Mouse (Mus musculus) testis, adult 2 months (tissue): Measurements from ENCODE around the gene Sfxn1.

Experiments used
- CTCF ChIP-seq: fragments of 200-500 bp; IDR thresholded peaks from 2 replicates; pipeline ENCODE4 v1.5.1; 2012; ENCODE audit warnings: low read depth, mild to moderate bottlenecking, inconsistent platforms, low read length, moderate library complexity; ENCODE audit not compliant: control insufficient read depth, insufficient read depth, insufficient replicate concordance
- POLR2A ChIP-seq: fragments of 200-500 bp; IDR thresholded peaks from 2 replicates; pipeline ENCODE4 v1.6.1; 2012; ENCODE audit warnings: low read depth, mild to moderate bottlenecking, inconsistent platforms, low read length, moderate library complexity; ENCODE audit not compliant: control insufficient read depth

DNA sequence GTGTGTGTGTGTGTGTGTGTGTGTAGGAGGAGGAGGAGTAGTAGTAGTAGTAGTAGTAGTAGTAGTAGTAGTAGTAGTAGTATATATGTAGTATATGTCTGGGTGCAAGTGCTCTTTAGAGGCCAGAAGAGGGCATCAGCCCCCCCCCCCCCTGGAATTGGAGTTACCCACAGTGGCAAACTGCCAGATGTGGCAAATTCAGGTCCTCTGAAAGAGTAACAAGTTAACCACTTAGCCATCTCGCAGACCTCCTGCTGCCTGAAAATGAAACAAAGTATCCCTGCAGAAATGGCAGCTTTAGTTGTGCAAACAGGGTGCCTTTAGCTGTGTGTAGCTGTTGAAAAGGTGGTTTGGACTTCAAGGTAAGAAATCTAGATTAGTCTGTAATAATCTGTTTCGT is 1.8 kb downstream of the Sfxn1 start:
- no peak for TF ChIP-seq POLR2A
- TF ChIP-seq CTCF, result no peak
